Mouse (Mus musculus) small intestine, adult 2 months (tissue): ENCODE results near the gene Rnf150.

ENCODE experiments used
- CTCF ChIP-seq: fragments of 200-500 bp; IDR thresholded peaks from 2 replicates; pipeline ENCODE4 v1.5.1; 2012; ENCODE audit warnings: low read depth, mild to moderate bottlenecking, control low read depth, inconsistent platforms, low read length, moderate library complexity, mixed read lengths; ENCODE audit not compliant: insufficient replicate concordance, insufficient read length; ENCODE audit errors: extremely low read depth
- POLR2A ChIP-seq: fragments of 200-500 bp; IDR thresholded peaks from 2 replicates; pipeline ENCODE4 v1.6.1; 2012; ENCODE audit warnings: low read depth, mild to moderate bottlenecking, control low read depth, inconsistent platforms, low read length, moderate library complexity

GRCm38 (mm10) chr8:82841520-82842142, 21.5 kb upstream of the Rnf150 start:
- no peak for TF ChIP-seq CTCF
- no peak for TF ChIP-seq POLR2A
